Mouse (Mus musculus) forebrain, postnatal 0 days (tissue): ENCODE data around the gene Rrp8. TPM values are rescaled to one million over a fixed set of nuclear protein-coding genes. Genes with fewer than 3 reads are reported as not detected.
A peak's percentile ranks its signal among the peaks of the same experiment; 100 is the strongest.
"Not testable (repeated sequence)": the region's sequence is repeated elsewhere in the genome, so short reads cannot be mapped to it uniquely, and the experiment has no call there.

ENCODE experiments used
- ATAC-seq: fragments of 200-750 bp; cut with Nextera tagmentation; 2 replicates; pipeline ENCODE4 v1.8.0; 2017; ENCODE audit warnings: mild to moderate bottlenecking, moderate library complexity
- DNase-seq: peaks from one replicate; pipeline ENCODE4 v3.0.0-alpha.2; 2015
- H3K27ac ChIP-seq: fragments of 300-500 bp; sonication (generic); 2 replicates; pipeline ENCODE4 v1.5.1; 2014; ENCODE audit warnings: low read depth, mild to moderate bottlenecking, antibody characterized with exemption, low read length, moderate library complexity, mixed read lengths
- H3K27me3 ChIP-seq: fragments of 300-500 bp; sonication (generic); 2 replicates; pipeline ENCODE4 v1.6.1; 2014; ENCODE audit warnings: mild to moderate bottlenecking, low read length, mixed read lengths; ENCODE audit not compliant: insufficient read depth
- H3K36me3 ChIP-seq: fragments of 300-500 bp; sonication (generic); 2 replicates; pipeline ENCODE4 v1.6.1; 2014; ENCODE audit warnings: mild to moderate bottlenecking, moderate library complexity; ENCODE audit not compliant: insufficient read depth
- H3K4me1 ChIP-seq: fragments of 300-500 bp; sonication (generic); 2 replicates; pipeline ENCODE4 v1.6.1; 2014; ENCODE audit warnings: antibody characterized with exemption; ENCODE audit not compliant: insufficient read depth
- H3K4me2 ChIP-seq: fragments of 300-500 bp; sonication (generic); 2 replicates; pipeline ENCODE4 v1.6.1; 2014; ENCODE audit warnings: low read depth, mild to moderate bottlenecking, moderate library complexity
- H3K4me3 ChIP-seq: fragments of 300-500 bp; sonication (generic); 2 replicates; pipeline ENCODE4 v1.5.1; 2014; ENCODE audit warnings: low read depth, low read length, mixed read lengths
- H3K9ac ChIP-seq: fragments of 300-500 bp; sonication (generic); 2 replicates; pipeline ENCODE4 v1.6.1; 2014; ENCODE audit warnings: mild to moderate bottlenecking
- H3K9me3 ChIP-seq: fragments of 300-500 bp; sonication (generic); 2 replicates; pipeline ENCODE4 v1.6.1; 2016; ENCODE audit warnings: low read length
- CTCF ChIP-seq: sonication (generic); IDR thresholded peaks from 2 replicates; pipeline ENCODE4 v1.5.1; 2016; ENCODE audit warnings: antibody characterized with exemption, control low read depth, low read depth
- WGBS: fragments of 180-500 bp; shearing (Covaris S2); extraction: QIAGEN DNeasy Blood & Tissue Kit; methylation state at CpG from one replicate; pipeline ENCODE4 v1.1.7; 2014; 5-methylcytosine and 5-hydroxymethylcytosine counted together
- polyA plus RNA-seq: library from polyadenylated mRNA; unstranded; fragments of >200 nt; fragmentation: Nextera tagmentation; extraction: Ambion mirVana; gene quantifications from 2 replicates; pipeline ENCODE4 v1.2.1, GENCODE M21; 2015
- total RNA-seq: library from RNA; depleted of rRNA; stranded (reverse); fragments of >200 nt; gene quantifications from 2 replicates; pipeline ENCODE4 v1.2.3, GENCODE M21; 2014

Gene Rrp8
- total and polyA plus RNA-seq, 2 experiments from 2014 or later = 19.1 to 26.6 TPM

DNA sequence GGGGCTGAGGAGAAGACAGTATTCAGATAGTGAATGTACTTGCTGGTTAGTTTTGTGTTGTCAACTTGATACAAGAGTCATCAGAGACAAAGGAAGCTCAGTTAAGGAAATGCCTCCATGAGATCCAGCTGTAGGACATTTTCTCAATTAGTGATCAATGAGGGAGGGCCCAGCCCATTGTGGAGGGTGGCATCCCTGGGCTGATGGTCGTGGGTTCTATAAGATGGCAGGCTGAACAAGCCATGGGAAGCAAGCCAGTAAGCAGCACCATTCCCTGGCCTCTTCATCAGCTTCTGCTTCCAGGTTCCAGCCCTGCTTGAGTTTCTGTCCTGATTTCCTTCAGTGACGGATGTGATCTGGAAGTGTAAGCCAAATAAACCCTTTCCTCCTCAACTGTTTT, 10.6 kb upstream of the Rrp8 start:
- Histone ChIP-seq H3K27me3 (no peaks in the 10 kb centered on the region), H3K4me3 (no peak overlapping the region), H3K4me1 (0 out of 2 replicates have a peak, but pooled peaks cover 3% of the 10 kb centered on the region), H3K9me3 (no peaks in the 10 kb centered on the region), H3K4me2 (no peak overlapping the region), H3K36me3 (peaks cover 25% of the 10 kb centered on the region), H3K9ac (no peak overlapping the region), H3K27ac (no peak overlapping the region)
- ATAC-seq (no peak), DNase-seq (no peak)
- 75% methylated on average over 2 of the region's 2 CpGs for WGBS
- no peak for TF ChIP-seq CTCF

DNA sequence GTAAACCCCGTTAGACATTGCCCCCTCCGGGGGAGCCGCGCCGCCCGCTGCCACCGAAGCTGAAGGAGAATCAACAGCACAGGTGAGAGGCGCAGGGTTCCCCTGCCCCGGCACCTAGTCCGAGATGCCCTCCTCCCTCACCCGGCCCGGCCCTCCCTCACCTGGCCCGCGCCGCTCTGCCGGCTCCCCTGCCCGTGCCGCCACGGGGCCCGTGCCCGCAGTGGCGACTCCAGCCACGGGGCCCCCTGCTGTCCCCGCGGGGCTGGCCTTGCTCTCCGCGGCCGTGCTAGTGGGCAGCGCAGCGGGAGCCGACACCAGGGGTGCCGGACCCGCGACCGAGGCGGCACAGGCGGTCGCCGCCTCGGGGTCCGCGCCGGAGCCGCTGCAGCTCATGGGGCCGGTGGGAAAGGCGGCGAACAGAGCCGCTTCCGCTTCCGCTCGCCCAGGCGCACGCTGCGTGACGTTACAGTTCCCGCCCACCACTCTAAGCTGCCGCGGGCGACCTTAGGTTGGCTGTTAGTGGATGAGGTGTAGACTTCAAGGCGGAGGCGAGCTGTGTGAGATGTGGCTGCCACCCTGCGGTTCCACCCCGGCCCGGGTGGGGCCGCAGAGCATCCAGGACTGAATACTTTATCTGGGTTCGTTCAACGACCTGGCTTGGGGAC, 6.9 kb upstream of the Rrp8 start, which contains the start of gene Taf10:
Taf10 (minus strand) TSS at position 436 of the 665 bp plus-strand sequence.
- DNase-seq = peak; percentile 91
- TF ChIP-seq CTCF = peak; percentile 53
- Histone ChIP-seq H3K9me3 (no peaks in the 10 kb centered on the region), H3K27ac (peak within 1 kb of the TSS; percentile 76), H3K4me3 (peak within 1 kb of the TSS; percentile 88), H3K4me2 (peak within 1 kb of the TSS; percentile 93), H3K36me3 (peaks cover 43% of the 10 kb centered on the region), H3K9ac (peak within 1 kb of the TSS; percentile 85), H3K27me3 (no peaks in the 10 kb centered on the region), H3K4me1 (no peaks in the 10 kb centered on the region)
- peak; percentile 99 for ATAC-seq
- WGBS = 3% methylated on average over 67 of the region's 67 CpGs

DNA sequence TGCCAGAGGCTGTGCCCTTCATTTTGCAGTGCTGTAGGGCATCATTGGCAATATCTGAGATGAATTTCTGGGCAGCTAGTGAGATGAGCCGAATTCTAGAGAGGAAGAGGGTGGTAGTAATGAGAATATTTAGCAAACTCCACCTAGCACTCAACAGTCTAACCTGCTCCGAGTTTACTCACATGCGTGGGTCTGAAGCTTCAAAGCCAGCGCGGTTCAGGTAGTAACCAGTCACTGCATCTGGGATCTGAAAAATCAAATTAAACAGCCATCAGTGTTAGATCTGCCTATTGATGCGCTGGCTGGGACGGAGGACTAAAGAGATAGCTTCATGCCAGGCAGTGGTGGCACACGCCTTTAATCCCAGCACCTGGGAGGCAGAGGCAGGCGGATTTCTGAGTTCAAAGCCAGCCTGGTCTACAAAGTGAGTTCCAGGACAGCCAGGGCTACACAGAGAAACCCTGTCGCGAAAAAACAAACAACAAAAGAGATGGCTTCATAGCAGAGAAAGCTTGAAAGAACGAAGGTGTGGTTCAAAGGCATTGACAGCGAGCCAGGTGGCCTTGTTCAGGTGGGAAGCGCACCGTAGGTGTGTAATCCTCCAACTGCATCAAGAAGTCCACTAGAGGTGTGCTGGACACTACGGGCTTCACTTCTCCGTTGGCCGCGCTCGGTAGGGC, 6.2 kb upstream of the Rrp8 start:
- peak overlapping the region; percentile 88 for H3K4me3 ChIP-seq
- H3K9me3 ChIP-seq, H3K4me1 ChIP-seq, DNase-seq, ATAC-seq, H3K27me3 ChIP-seq: not testable (repeated sequence)
- peaks cover 40% of the 10 kb centered on the region for H3K36me3 ChIP-seq
- peak overlapping the region; percentile 85 for H3K9ac ChIP-seq
- 36% methylated on average over 20 of the region's 20 CpGs for WGBS
- peak overlapping the region; percentile 93 for H3K4me2 ChIP-seq
- H3K27ac ChIP-seq = peak overlapping the region; percentile 76

DNA sequence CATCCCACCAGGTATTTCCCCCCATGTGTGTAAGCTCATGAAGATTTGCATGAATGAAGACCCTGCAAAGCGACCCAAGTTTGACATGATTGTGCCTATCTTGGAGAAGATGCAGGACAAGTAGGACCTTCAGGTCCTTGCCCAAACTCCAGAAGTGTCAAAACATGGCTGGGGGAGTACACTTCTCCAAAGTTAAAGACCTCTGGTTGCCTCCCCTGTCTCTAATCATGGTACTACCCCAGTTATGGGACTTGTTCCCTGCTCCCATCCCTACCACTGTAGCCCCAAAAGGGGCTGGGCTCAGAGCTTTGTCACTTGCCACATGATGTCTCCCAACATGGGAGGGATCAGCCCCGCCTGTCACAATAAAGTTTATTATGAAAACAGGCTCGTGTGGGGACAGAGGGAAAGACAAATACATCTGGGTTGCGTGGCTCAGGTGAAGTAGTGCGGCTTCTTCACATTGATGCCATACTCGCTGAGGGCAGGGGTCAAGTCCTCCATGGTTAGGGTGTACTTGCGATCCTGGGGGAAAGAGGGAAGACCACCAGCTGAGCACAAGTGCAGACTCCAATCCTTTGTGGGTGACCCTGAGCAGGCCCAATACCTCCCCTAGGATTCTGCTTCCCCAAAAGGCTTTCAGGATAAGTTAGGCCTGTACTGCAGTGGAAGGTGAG, 5.5 kb upstream of the Rrp8 start:
- DNase-seq, H3K27me3 ChIP-seq, H3K9me3 ChIP-seq, H3K4me1 ChIP-seq, H3K27ac ChIP-seq, H3K4me3 ChIP-seq, H3K9ac ChIP-seq, H3K4me2 ChIP-seq, ATAC-seq: not testable (repeated sequence)
- 90% methylated on average over 7 of the region's 7 CpGs for WGBS
- peaks cover 40% of the 10 kb centered on the region for H3K36me3 ChIP-seq

DNA sequence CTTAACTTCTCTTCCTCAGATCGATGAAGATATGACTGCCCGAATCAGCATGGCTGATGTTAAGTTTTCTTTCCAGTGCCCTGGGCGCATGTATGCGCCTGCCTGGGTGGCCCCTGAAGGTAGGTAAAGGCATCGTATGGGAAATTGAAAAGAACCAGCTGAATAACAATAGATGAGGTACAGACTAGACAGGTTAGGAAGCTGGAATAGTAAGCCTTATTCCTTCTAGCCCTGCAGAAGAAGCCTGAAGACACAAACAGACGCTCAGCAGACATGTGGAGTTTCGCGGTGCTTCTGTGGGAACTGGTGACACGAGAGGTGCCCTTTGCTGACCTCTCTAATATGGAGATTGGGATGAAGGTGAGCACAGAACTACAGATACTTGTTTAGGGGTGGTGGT, 4.8 kb upstream of the Rrp8 start:
- Histone ChIP-seq H3K27me3 (no peaks in the 10 kb centered on the region), H3K4me1 (peaks cover 5% of the 10 kb centered on the region; the same call in 1 of the 2 replicates), H3K9ac (no peak overlapping the region), H3K4me2 (no peak overlapping the region), H3K36me3 (peaks cover 35% of the 10 kb centered on the region), H3K4me3 (no peak overlapping the region), H3K9me3 (no peaks in the 10 kb centered on the region), H3K27ac (no peak overlapping the region)
- TF ChIP-seq CTCF = no peak
- no peak for DNase-seq
- no peak for ATAC-seq
- WGBS = 91% methylated on average over 9 of the region's 9 CpGs

DNA sequence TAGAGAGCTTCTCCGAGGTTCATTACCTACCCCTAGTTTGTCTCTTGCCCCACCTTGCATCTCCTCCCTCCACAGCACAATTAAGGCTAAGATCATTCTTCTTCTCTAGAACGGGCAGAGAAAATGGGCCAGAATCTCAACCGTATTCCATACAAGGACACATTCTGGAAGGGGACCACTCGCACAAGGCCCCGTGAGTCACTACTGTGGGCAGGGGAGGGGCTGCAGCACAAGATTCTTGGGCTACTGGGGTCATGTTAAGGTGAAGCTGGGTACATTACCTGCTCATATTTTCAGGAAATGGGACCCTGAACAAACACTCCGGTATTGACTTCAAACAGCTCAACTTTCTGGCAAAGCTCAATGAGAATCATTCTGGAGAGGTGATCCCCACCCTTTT, 3.7 kb upstream of the Rrp8 start:
- 82% methylated on average over 6 of the region's 6 CpGs for WGBS
- TF ChIP-seq CTCF = no peak
- peaks cover 35% of the 10 kb centered on the region for H3K36me3 ChIP-seq
- no peak for ATAC-seq
- no peak for DNase-seq
- no peaks in the 10 kb centered on the region for H3K9me3 ChIP-seq
- H3K27me3 ChIP-seq = no peaks in the 10 kb centered on the region
- peaks cover 6% of the 10 kb centered on the region; the same call in 1 of the 2 replicates for H3K4me1 ChIP-seq
- no peak overlapping the region for H3K9ac ChIP-seq
- H3K4me2 ChIP-seq = no peak overlapping the region
- H3K27ac ChIP-seq = no peak overlapping the region
- no peak overlapping the region for H3K4me3 ChIP-seq
